Mouse (Mus musculus): ENCODE measurements around the gene Gm21992. TPM values are rescaled to one million over a fixed set of nuclear protein-coding genes. Genes with fewer than 3 reads are reported as not detected.

The Gm21992 gene
- 10 to 100 TPM; 15.4 to 19.4 TPM for total RNA-seq (2021)
- long read RNA-seq, experiment 1, partial matches to known transcripts: 0 of 3 reads
- long read RNA-seq, experiment 1, other reads (novel, unspliced or antisense): 3 of 3 reads
- long read RNA-seq, experiment 2, partial matches to known transcripts: 0 of 3 reads
- long read RNA-seq, experiment 2, other reads (novel, unspliced or antisense): 2 of 3 reads

DNA sequence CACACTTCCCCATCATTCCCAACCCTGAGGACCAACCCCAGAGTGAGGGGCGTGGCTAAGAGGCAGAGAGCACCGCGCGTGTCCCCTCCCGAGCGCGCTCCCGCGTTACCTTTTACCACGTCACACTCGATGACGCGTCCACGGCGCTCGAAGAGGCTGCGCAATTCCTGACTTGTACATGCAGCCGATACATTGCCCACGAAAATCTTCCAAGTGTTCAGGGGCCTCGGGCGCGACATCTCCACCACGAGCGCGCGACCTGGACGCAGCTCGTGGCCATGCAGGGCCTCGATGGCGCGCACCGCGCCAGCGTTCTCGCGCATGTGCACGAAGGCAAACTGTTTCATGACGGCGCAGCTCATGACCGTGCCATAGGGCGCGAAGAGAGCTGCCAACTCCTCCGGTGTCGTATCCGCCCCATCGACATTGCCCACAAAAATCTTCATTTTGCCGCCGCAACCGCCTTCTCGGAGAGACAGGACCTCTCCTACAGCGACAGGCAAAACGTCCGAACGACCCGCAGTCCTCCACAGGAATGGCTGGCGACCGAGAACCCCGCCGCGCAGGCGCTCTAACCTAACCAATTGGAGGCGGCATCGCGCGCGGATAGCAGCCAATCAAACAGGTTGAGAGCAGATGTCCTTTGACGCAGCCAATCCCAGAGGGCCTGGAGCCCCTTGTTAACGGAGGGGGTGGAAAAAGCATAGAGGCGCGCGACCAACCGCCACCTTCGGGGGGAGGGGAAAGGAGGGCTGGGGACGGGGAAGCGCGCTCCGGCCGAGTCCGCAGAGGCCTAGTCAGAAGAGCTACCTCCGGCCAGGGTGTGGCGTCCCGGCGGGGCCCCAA is at the start of gene Gm21992, which contains the start of gene Rbm14:
Gene Gm21992, minus strand, starts transcription at position 550 of the 846 bp plus-strand sequence.
Gene Rbm14, minus strand, starts transcription at position 572 of the 846 bp plus-strand sequence.
- peak; percentile 98 to 99 for DNase-seq

DNA sequence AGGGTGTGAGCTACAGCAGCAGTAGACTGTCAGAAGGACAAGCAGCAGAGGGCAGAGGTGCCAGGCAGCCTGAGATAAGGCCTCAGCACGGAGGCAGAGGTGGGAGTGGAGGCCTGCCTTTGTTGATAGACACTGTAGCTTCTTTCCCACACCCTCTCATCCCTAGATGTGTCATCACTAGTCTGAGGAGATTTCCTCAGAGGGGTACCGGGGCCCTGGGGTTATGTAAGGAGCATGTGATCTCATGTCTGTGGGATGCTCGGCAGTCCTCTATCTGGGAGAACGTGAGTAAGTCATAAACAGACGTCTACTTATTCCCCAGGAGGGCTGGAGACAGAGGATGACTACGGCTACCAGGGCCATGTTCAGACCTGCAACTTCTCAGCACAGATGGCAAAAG is 47.7 kb upstream of the Gm21992 start:
- no peak for DNase-seq

DNA sequence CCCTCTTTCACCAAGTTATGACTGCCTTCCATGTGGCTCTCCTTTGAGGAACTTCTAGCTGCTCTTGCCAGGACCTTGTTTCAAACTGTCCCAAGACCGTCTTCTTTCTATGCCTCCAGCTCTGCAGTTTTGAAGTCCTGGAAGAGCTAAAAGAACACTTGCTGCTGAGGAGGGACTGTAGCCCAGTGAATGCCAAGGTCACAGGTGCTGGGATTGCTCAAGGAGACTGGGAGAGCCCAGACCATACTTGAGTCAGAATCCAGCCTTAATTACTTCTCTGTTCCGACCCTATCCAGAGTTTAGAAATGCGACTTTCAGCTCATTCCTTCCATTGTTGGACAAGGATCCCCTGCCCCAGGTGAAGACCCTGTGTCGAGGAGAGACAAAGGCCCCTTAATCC is 44.5 kb upstream of the Gm21992 start:
- no peak for DNase-seq

- no peak for DNase-seq
Measured at GRCm38 (mm10) chr19:4855470-4855820, 44.0 kb upstream of the Gm21992 start.

DNA sequence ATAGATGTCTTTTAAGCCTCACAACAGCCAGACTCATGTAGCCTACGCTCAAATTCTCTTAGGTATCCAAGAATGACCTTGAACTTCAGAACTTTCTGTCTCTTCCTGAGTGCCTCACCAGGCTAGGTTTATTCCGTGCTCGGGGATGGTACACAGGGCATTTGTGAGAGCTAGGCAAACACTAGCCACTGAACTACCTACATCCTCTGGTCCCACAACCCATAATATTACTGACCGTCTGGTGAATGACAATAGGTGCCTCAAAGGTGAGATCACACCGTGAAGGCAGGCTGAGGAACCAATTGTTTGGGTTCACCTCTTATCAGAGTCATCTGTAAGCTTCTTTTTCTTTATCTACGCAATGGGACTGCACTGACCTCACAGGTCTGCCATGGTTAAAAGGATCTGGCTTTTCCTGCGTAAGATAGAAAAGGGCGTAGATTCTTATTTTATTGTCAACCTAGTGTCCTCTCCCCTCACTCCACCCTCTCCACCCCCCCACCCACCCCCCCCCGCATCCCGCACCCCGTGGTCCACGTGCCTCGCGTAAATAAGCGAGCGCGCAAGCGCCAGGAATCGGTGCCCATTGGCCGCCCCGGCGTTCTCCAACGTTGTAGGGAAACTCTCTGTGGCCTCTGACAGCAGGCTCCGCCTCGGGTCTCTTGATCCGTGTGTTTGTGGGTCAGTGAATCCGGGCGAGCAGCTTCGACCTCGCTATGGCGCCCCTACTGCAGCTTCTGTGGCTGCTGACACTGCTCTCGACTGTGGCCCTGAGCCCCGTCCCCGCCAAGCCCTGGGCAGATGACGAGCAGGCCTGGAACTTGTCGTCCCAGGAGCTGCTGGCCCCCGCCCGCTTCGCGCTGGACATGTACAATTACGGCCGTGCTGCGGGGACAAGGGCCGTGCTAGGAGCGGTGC is 43.4 kb upstream of the Gm21992 start, which contains the start of gene Ctsf:
Gene Ctsf, plus strand, starts transcription at position 579 of the 918 bp plus-strand sequence.
- DNase-seq: peak; percentile 93 to 95

DNA sequence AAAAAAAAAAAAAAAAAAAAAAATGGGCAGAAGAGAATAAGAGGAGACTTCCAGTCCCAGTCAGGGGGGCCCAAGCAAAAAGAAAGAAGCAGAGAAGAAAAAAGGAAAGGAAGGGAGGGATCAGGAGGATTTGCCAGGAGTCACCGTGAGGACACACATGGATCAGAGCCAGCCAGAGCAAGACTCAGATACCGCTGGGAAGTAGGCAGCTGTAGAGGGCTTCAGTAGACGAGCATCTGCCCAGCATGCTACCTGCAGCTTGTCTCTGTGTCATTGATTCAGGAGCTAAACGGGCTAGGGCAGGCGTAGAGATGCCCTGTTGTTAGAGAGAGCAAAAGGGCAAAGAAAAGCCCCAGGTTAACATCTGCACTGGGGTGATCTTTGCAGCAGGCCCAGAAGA is 38.9 kb upstream of the Gm21992 start:
- DNase-seq: no peak

DNA sequence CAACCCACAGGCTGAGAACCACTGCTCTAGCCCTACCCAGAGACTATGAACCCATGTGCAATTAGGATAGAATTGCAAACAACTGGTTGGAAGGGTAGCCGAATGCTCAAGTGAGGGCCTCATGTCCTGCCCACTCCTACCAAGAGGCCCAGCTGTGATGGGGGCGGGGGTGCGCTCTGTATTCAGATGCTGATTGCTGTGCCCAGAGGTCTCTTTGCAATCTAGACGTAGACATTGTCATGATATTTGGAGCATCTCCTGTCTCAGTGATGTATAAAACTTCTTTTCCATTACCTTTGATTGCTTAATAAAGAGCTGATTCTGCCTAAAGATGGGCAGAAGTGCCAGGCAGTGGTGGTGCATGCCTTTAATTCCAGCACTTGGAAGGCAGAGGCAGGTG is 38.4 kb upstream of the Gm21992 start:
- DNase-seq: no peak

DNA sequence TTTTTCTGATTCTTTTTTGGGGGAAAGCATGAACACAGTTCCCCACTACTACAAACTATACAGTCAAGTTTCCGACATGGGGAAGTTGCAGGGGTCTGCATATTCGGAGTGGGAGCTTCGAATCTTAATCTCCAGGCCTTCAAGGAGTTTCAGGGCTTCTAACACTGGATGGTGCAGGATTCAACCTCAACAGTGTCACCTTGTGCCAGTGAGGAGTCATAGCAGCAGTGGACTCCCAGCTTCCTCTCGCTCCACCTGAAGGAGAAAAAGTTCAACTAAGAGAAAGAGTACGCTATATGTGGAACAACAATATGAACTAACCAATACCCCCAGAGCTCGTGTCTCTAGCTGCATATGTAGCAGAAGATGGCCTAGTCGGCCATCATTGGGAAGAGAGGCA is 36.1 kb upstream of the Gm21992 start:
- peak in 1 of 2 experiments; percentile 30 for DNase-seq

DNA sequence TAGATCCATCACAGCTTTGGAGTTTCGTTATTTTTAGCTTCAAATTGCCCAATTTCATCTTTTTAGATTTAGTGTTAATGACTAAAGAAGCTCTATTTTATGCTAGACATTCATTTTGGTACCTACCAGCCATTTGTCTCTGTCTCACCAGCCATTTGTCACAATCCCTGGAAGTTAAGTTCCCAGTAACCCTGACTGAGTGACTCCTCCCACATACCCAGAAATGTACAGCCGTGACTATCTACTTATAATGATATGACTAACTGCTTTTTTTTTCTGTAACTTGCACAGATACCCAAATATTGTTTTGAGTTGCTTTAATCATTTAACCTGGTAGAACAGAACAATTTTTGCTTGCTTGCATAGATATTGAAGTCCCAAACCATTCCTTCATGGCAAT is 34.4 kb upstream of the Gm21992 start:
- DNase-seq: no peak

DNA sequence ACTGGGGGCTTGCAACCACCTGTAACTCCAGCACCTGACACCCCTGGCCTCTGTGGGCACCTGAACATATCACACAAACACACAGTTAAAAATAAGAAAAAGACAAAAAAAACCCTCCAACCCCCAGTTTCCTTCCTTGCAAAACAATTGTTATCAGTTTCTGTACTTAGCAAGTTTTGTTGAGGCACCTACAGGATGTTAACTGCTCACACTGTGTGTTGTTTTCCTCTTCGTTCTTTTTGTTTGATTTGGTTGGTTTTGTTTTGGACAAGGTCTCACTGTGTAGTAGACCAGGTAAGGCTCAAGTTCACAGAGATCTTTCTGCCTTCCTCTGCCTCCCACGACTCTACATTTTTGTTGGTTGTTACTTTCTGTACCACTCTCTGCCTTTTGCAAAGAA is 31.2 kb upstream of the Gm21992 start:
- no peak for DNase-seq

GRCm38 (mm10) chr19:4840848-4841247 is 29.4 kb upstream of the Gm21992 start:
- DNase-seq: no peak

DNA sequence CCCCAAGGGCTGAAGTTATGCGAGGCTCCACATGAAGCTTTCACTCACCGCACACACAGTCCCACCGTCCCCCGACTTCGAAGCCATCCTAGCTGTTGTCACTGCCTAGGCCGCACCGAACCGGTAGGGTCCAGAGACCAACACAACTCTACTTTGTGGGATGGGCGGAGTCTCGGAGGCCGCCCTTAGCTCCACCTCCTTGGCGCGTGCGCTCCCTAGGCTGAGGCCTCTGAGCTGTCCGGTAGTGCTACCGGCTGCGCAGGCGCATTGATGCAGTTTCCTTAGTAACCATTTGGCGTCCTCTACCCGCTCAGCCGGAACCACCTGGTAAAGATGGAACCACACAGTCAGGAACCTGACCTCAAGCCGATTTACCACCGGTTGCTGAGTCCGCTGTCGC is 27.7 kb upstream of the Gm21992 start, which contains the start of the genes Ccs and Ccdc87:
Gene Ccs, minus strand, starts transcription at position 184 of the 400 bp plus-strand sequence.
Gene Ccdc87, plus strand, starts transcription at position 218 of the 400 bp plus-strand sequence.
- DNase-seq: peak; percentile 97 to 98

DNA sequence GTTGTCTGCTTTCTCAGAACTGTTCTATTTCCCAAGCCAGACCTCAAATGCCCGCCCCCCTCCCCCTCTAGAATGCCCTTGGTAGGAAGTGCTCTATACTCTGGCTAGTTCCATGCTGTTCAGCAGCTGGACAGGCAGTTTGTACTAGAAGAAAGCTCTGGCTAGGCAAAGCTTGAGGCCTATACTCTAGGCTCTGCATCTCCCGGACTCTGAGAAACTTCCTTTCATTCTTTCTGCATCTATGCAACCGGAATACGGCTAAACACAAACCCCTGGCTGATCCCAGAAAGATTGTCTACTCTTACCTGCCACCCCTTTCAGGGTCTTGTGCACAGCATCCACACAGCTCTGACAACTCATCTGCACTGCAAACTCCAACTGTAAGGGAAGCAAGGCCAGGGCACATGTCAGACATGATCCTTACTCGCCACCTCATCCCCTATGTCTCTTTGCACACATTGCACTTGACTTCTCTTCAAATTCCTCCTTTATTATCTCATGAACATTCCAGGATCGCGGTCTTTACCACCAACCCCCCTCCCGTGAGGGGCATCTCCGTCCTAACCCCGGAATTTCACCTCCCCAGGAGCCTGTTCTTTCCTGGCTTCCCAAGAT is 27.2 kb upstream of the Gm21992 start:
- no peak for DNase-seq

DNA sequence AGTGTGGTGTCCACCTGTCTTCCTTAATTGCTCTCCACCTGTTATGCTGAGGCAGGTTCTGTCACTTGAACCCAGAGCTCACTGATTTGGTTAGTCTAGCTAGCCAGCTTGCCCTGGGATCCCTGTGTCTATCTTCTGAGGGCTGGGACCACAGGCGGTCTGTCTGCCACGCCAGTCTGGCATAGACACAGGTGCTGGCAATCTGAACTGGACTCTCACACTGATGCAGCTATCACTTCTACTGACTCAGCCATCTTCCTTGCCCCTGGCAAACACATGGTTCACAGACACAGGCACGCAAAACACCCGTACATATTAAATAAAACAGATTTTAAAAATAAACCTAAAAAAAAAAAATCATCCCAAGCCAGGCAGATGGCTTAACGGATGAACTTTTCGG is 25.6 kb upstream of the Gm21992 start:
- DNase-seq: no peak

DNA sequence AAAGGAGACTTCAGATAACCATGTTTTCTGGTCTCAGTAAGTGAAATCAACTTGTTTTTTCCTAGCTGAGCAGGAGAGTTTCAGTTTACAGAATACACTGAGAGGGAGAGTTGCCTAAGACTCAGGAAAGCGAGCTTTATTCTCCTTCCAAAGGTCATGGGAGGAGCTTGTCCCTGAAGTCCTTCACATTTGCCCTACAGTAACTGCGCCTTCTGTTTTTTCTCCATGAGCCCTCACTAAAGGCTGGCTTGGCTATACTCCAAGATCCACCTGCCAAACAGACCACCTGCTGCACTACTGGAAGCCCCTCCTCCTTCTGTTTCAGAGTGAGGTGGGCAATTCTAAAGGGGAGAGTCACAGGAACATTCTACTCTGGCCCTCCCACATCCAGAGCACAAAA is 24.7 kb upstream of the Gm21992 start:
- no peak for DNase-seq

DNA sequence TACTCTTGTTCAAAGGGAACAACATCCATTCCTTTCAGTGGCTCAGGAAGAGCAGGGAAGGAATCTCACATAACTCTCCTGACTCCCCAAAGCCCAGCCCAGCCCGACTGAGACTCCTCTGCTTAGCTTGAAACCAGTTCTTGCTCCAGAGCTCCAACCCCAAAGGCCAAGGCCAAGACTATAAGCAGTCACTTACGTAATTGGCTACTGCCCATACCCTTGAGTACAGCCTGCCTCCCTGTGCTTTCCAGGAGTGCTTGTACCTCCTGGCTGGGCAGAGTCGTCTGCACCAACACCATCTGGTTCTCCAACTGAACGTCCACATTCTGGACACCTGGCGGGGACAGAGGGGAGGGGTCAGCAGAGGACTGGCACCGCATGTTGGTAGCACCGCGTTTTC is 22.6 kb upstream of the Gm21992 start:
- peak in 1 of 2 experiments; percentile 39 for DNase-seq

GRCm38 (mm10) chr19:4829156-4829555 is 17.7 kb upstream of the Gm21992 start:
- DNase-seq: peak; percentile 78 to 83

DNA sequence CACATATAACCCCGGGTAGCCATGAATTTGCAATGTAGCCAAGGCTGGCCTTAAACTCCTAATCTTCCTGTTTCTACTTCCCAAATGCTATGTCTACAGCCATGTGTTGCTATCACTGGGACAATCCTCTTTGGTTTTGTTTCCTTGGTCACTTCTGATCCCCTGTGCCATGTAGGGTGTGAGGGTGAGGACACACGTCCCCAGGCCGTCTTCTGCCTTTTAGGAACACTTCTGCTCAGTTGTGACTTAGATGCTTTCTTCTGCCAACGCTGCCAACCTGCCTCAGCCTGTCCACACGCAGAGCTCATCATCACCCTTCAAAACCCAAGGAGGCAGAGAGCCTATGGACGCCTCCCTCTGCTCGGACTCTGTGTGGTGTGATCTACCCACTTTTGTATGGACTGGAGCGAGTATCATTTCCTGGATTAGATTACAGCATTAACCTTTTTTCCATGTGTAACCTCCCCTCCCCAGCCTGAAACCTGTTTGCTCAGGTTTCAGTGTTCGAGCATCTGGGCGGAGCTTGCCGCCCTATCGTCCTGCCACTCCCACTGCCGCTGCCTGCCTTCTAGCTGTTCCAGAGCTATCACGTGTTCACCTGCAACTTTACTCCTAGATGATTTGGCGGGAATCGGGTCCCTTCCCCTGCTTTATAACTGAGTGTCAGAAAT is 17.2 kb upstream of the Gm21992 start:
- DNase-seq: no peak

DNA sequence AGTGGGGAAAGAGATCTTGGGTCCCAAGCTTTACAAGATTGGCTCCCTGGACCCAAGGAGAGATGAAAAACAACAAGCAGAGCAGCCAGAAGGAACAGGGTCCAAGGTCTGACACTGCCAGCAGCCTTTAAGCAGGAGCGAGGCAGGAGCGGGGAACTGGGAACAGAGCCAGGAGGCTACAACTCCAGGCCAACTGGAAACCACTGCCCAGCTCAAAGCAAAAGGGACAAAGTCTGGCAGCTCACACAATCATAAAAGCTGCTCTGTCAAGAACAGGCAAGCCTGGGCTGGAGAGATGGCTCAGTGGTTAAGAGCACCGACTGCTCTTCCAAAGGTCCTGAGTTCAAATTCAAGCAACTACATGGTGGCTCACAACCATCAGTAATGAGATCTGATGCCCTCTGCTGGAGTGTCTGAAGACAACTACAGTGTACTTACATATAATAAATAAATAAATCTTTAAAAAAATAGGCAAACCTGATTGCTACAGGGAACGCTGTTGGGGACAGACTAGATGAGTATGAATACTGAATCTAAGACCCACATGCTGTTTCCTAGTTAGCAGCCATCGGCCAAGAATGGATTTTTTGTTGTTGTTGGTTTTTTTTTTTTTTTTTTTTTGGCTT is 9.4 kb upstream of the Gm21992 start:
- peak; percentile 86 to 91 for DNase-seq

GRCm38 (mm10) chr19:4817182-4817835 is 5.9 kb upstream of the Gm21992 start:
- DNase-seq: no peak

Measured in heart, adult 18-20 months (tissue).